Mouse (Mus musculus): Measurements from ENCODE around the gene Abcb11.
"Not testable (repeated sequence)": the region's sequence is repeated elsewhere in the genome, so short reads cannot be mapped to it uniquely, and the experiment has no call there.

Abcb11 gene

DNA sequence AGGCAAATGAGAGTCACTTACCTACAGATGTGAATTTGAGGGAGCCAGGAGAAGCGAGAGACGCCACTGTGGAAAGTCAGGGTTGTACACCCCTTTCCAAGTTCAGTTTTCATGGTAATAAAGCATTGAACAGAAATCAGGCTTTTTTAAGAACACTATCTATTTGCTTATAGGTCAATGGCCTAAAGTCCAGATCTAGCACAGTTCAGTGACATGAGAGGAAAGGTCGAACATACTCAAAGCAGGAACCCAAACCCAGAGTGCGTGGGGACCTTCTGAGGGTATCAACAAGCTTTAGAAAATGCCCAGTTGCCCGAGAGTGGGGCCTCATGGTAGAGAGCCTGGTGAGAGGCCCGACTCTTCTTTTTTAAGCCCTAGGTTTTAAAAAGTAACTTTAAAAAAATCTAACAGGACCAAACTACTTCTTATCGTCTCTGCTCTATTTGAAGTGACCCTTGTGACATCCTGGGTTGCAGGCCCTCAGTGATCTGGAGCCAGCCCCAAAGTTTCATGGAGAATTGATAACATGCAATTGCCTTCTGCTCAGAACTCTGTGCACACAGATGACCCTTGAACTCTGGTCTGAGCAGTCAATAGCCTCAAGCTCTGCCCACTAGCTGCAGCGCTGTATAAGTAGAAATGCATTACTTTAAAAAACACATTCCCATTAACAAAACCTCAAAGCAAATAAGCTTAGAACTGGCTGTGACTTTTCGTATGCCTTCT lies at the start of gene Abcb11:
Gene Abcb11, minus strand, starts transcription at position 121 of the 726 bp plus-strand sequence.
- DNase-seq (ENCODE audit: low read depth, low spot score): no peak

DNA sequence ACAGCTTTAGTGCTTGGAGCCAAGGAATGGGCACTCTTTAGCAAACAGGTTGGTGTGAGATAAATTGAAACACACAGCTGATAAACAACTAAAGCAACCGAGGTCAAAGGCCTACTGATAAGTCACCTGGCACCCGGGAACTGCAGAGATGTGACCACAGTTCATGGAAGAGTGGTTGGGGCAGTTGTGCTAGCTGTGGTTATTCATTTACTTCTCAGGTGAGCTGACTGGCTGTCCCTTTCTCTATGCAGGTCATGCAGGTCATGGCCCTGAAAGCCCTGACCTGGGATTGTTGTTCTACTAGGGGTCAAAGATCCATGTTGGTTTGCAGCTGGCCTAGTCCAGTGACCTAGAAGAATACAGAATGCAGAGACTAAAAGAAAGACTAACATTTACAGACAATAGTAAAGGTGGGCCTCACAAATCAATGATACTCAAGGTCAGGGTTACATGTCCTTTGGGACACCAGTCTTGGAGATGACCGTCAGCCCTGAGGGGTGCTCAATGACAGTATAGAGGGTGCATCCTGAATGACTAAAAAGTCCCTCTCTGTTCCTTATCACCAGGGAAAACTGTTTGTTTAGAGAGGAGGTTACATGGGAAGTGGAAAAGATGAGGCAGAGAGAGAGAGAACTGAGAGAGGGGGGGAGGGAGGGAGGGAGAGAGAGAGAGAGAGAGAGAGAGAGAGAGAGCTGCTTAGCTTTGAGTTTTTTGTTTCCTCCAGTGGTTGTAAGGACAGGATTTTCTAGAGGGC lies 43.9 kb upstream of the Abcb11 start:
- DNase-seq (ENCODE audit: low read depth, low spot score): no peak

DNA sequence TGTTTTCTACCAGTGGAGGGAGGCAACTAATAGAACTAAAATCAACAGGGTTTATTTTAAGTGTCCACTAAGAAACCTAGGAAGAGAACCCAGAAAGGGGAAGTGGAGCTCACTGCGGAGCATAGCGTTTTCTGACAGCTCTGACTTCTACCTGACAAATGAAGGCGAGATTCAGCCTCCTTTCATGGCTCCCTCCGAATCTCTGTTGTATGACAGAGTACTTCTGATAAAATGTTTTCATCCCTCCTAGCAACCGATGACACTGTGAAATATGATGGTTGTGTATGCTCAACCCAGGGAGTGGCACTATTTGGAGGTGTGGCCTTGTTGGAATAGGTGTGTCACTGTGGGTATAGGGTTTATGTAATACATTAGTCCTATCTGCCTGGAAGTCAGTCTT lies 40.4 kb upstream of the Abcb11 start:
- DNase-seq (ENCODE audit: low read depth, low spot score): no peak

DNA sequence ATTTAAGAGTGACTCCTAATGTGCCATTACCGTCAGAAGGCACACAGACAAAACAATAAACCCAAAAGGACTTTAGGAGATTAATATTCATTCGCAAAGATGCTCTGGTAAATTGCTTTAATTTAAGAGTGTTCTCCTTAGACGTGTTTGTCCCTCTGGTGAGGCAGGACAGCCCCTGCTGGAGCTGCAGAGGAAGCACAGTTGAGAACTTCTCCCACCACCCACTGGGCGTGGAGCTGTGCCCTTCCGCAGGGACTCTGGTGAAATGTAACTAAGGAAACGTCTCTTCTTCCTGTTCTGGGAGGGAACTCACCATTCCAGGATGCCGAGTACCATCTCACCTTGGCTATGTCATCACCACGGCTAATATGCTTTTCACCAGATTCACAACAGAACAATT lies 39.3 kb upstream of the Abcb11 start:
- no peak for DNase-seq (ENCODE audit: low read depth, low spot score)

DNA sequence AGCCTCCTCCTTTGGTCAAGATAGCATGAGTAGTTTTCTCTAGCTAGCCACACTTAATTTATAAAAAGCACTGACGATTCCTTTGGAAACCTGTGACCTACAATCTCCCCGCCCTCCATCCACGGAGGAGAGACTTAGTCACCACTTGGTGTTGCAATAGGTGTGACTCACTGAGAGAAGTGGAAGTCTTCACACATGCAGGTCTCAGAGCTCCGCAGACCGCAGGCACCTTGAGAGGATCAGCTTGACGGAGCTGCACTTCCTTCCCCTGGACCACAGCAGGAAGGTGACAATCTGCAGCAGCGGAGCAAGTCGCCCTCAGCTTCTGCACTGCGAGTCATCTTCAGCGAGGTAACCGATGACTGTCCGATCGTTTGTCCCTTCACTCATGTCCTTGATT lies 37.9 kb upstream of the Abcb11 start, which contains the start of gene Dhrs9:
Gene Dhrs9, plus strand, starts transcription at position 165 of the 400 bp plus-strand sequence.
- no peak for DNase-seq (ENCODE audit: low read depth, low spot score)

DNA sequence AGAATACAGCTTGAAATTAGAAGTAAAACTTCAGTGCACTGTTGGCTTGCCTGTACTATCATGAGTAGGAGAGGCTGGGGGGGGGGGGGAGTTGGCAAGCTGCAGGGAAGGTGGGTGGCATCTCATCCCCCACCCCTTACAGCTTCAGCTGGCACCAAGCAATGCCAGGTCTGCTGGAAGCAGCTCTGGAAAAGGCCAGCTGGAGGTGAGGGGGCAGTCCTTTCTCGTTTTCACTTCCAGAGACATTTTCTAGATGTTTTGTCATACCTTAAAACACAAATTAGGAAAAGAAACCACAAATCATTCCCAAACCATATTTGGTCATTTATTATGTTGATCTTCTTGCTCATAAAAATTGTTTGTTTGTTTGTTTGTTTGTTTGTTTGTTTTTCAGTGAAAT lies 37.4 kb upstream of the Abcb11 start:
- no peak for DNase-seq (ENCODE audit: low read depth, low spot score)

DNA sequence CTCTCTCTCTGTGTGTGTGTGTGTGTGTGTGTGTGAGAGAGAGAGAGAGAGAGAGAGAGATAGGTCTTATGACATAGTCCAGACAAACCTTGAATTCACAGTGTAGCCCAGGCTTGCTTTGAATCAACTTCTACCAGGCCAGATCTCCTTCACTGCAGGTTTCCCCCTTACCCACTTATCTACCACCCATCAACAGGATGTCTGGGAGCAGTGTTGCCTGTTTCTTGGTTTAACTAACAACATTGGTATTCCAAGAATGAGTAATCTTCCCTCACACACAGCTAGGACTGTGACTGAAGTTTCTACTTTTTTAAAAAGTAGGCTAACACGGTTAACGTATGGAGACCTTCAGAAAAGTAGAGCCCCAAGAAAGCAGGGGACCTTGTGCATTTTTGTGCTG lies 34.4 kb upstream of the Abcb11 start:
- no peak for DNase-seq (ENCODE audit: low read depth, low spot score)

DNA sequence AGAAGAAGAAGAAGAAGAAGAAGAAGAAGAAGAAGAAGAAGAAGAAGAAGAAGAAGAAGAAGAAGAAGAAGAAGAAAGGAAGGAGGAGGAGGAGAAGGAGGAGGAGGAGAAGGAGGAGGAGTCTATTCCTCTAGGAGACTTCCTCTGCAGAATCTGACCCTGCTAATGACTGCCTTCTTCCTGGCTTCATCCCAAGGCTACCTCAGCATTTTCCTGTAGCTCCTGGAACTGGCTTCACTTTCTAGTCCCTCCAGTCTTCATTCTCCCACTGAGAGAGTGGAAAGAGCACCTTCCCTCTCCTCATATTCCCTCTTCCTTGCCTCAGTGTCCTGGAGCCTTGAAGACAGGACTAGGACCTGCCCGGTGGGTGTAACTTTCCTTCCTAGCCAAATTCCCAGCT lies 22.9 kb upstream of the Abcb11 start:
- no peak for DNase-seq (ENCODE audit: low read depth, low spot score)

DNA sequence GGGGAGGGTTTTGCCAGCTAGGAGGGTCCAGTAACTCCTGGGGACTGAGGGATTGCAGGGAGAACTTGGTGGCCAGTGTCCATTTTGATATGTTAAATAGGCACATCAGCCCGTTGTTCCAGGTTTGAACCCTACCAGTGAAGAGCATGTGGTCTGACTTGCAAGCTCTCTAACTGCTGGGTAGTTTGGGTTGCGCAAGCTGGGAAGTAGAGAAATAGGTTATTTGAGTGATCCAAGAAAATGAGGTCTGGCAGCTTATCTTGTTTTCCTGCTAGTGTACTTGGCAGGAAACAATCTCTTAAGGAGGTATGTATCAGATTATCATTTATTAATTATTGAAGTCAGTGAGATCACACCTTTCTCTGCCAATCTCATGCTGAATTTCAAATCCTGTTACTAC lies 22.4 kb upstream of the Abcb11 start:
- DNase-seq (ENCODE audit: low read depth, low spot score): no peak

DNA sequence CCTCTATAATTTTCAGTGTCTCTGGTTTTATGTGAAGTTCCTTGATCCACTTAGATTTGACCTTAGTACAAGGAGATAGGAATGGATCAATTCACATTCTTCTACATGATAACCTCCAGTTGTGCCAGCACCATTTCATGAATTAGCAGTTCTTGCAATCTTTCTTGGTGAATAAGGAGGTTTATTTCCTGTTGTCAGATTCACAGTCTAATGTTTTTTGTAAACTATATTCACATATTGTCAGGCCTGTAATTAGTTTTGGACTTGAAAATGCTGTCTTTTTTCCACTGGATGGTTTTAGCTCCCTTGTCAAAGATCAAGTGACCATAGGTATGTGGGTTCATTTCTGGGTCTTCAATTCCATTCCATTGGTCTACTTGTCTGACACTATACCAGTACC lies 13.0 kb upstream of the Abcb11 start:
- DNase-seq (ENCODE audit: low read depth, low spot score): not testable (repeated sequence)

DNA sequence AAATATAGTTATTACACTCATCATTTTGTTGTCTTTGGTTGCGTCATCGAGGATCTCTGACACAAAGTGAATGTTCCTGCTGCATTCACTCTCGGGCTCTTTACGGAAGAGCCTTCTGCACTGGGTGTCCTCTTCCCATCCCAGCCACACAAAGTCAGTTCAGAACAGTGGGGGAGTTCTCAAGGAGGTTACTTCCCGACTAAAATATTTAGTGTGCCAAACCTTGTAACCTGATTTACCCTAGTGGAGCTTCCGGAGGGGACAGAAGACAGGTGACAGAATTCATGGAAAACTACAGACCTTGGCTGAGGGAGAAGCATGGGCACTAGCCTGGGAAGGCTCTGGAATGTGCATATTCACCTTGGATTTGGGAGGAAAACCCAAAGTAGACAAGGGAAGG lies 910 bp downstream of the Abcb11 start:
- DNase-seq (ENCODE audit: low read depth, low spot score): no peak

DNA sequence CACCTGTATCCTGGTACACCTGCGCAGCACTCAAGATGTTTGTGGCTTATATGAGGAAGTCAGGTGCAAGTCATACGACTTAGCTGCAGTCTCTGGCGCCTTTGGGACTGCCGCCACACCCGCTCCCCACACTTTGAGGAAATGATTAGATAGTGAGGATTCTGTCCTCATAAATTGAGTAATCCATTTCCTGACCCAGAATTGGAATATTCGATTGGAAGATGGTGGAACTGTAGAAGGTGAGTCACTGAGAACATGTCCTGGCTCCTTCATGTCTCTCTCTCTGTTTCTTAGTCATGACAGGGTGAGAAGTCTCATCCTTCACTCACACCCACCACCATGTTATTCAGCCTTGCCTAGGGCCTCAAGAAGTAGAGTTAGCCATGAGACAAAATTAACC lies 10.9 kb downstream of the Abcb11 start:
- DNase-seq (ENCODE audit: low read depth, low spot score): not testable (repeated sequence)

DNA sequence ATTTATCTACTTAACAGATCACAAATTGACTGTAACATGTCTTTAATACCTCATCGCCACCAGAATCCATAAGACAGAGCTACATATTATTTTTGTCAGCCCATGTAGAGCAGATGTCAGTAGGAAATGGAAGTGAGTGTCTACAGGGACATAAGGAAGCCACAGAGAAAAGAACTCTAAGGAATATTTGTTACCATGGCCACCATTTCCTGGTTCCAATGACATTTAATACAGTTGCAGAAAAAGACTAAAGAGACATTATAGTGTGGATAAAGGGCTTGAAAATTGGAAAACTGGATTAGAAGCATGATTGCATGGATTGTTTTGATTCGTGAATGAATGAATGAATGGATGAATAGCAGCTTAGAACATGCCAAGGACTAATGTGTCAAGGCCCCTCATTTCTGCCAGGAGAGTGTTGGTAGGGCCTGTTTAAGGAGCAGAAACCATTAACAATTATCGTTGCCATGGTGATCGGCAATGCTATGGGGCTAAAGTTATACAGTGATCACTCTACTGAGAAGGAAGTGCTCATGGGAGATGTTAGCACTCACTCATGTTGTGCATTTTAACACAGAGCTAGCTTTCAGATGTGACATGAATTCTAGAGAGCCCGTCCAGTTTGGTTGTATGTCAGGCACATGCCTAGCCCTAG lies 13.8 kb downstream of the Abcb11 start:
- DNase-seq (ENCODE audit: low read depth, low spot score): no peak

DNA sequence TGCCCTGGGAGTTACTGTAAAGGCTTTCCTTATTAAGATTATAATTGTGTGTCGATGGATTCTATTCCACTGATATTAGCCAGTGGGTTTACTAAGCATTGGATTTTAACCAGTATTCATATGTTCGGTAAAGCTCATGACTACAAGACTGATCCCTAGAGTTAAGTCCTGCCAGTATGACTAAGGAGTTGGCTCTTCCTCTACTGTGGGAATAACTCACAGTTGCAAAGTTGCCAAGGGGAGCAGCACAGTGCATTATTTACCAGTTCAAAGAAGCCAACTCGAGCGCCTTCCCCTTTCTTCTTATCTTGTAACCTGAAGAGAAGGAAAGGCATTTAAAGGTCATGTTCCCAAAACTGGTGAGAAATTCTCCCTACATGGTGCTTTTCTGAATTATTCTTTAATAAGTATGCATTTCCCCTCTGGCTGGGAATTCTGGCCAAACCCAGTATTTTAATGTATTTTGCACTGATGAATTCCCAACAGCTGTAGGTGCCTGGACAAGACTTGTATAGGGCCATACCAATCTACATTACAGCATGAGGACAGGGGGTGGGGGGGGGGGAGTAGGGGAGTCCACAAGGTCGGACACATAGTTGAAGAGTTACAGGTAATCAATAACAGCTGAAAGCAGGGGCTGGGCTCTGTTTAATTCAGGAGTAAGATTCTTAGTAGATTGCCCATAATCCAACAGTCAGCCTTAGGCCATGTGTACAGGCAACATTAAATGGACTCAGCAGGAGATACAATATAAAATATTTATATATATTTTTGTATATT lies 17.3 kb downstream of the Abcb11 start:
- no peak for DNase-seq (ENCODE audit: low read depth, low spot score)

DNA sequence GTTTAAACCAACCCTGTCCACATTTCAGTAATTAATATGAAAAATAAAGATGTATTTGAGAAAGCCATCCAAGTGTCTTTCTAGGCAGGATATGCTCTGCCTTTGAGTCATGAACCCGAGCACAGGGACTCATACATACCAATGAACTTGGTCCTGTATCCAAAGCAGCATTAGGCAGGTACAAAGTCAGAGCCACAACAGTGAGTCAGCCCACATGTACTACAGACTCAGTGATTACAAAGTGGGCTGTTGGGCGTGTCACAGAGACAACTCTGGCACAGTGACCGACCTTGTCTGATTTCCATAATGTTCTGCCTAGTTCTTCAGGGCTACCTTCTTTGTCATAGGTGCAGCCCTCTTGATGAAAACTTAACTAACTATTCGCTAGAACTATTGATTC lies 19.4 kb downstream of the Abcb11 start:
- DNase-seq (ENCODE audit: low read depth, low spot score): no peak

DNA sequence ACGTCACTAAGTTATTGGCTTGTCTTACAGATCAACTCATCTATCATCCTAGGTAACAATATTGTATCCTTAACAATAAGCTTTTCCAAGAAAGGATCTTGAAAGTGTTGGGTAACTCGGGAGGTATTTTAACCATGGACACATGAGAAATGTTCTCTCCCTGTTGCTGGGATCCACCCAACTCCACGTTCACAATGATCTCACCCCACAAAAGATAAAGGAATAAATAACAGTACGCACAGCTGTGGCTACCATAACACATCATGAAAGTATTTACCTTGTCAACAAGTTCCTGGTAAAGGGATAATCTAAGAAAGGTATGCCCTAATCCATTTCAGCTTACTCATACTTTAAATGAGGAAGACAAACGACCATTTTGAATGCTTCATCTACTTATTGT lies 21.0 kb downstream of the Abcb11 start:
- no peak for DNase-seq (ENCODE audit: low read depth, low spot score)

DNA sequence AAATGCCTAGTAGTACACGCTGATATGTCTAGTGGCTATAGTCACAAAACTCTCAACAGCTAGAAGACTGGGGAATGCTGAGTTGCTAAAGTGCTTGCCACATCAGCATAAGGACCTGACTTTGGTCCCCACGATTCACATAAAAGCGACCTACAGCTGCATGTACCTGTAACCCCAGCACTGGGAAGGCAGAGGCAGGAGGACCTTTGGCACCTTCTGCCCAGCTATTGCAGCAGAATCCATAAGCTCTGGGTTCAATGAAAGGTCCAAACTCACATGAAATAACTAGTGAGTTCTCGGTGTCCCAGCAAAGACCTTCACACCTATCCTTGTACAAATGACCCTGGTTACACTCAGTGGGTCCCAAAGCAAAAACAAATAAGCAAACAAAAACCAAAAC lies 31.1 kb downstream of the Abcb11 start:
- no peak for DNase-seq (ENCODE audit: low read depth, low spot score)

DNA sequence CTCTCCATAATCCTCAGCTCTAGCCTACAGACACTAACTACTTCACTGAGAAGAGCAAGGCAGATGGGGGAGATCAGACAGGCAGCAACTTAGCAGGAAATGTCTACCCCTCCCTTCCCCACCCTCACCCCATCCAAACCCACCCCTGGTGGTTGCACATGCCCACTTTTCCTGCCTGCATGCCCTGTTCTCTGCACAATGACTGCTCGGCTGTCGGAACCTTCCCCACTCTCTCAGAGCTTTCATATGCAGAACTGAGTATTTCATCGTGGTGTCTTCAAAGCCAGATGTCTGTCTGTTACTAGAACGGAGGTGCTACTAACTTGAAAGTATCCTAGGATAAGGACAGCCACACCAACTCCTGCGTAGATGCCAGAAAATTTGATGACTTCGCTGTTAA lies 34.3 kb downstream of the Abcb11 start:
- no peak for DNase-seq (ENCODE audit: low read depth, low spot score)

DNA sequence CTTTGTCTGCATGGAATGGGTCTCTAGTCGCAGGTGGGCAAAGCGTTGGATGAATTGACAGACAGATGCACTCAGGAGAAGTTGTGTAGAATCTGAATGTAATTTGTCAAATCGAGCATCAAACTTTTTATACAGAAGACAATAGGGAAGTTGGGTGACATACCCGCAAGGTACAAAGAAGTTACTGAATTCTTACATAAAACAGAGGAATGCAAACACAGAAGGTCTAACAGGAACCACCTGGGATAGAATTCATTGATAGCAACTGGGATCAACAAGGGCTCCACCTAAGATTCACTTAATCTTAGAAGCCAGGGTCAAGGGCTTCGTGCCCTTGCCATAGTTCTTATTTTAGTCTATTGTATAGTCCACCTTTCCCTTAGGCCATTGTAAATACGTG lies 41.8 kb downstream of the Abcb11 start:
- DNase-seq (ENCODE audit: low read depth, low spot score): not testable (repeated sequence)

DNA sequence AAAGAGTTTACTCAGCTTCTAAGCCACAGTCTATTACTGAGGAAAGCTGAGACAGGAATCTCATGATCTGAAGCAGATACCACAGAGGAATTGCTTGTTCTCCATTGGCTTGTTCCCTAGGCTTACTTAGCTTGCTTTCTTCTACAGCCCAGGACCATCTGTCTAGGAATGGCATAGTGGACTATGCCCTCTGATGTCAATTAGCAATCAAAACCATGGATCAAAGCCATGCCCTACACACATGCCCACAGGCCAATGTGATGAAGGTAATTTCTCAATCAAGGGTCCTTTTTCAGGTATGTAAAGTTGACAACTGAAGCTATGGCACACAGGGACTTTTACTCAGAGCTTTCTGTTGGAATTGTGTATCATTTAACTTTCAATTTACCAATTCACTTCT lies 47.9 kb downstream of the Abcb11 start:
- no peak for DNase-seq (ENCODE audit: low read depth, low spot score)

DNA sequence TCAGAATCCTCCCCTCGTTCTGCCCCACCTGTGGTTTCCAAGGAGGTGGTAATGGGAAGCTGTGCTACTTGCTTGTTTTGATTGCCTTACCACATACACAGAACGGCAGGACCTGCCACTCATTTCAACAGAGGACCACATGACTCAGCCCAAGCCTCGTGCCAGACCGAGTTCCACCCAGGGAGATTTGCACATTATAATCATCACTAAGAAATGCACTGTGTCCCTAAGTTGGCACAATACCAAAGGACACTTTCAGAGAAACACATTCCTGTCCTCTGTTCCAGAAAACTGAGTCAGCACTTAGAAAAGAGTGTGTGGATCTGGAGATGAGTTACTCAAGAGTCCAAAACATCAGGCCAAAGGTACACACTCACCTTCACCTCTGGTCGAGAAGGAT lies 53.4 kb downstream of the Abcb11 start:
- no peak for DNase-seq (ENCODE audit: low read depth, low spot score)

DNA sequence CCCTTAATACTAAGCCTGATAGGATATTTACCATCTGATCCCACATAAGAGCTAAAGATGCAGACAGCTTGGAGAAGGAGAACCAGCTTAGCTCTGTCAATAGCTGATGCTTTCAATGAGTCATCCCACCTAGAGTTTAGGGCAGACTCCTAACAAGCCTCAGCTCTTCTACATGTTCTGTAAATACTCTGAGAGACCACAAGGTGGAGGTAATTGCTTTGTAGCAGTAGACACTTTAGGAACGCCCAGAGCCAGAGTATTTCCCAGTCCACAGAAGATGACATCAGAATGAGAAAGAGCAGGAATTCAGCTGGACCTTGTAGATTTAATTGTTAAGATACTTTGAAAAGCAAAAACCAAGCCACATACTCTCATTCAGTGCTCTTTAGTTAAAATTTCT lies 66.5 kb downstream of the Abcb11 start:
- DNase-seq (ENCODE audit: low read depth, low spot score): peak; percentile 19

Measured in telencephalon, adult 2 months (tissue).